Mouse (Mus musculus) MEL (cell line): Measurements from ENCODE around the gene Pmm2.

ENCODE experiments used
- BHLHE40 ChIP-seq: IDR thresholded peaks from 2 replicates; pipeline ENCODE4 v1.6.1; 2012; ENCODE audit warnings: low read depth, mild to moderate bottlenecking, inconsistent platforms, low read length, improper control_type of control experiment, borderline replicate concordance
- CTCF ChIP-seq, 3 experiments: IDR thresholded peaks in 2 of 3; conservative IDR thresholded peaks in 1 of 3; 2 replicates each; pipeline ENCODE4 v1.5.1; 2011 to 2012; ENCODE audit warnings: low read length in 3 of 3, low read depth in 2 of 3, mild to moderate bottlenecking in 2 of 3, improper control_type of control experiment in 1 of 3, inconsistent platforms in 1 of 3, mixed read lengths in 1 of 3, moderate library complexity in 1 of 3; ENCODE audit not compliant: control insufficient read depth in 1 of 3, insufficient read depth in 1 of 3, poor library complexity in 1 of 3, severe bottlenecking in 1 of 3
- NRF1 ChIP-seq: IDR thresholded peaks from 2 replicates; pipeline ENCODE4 v1.6.1; 2014; ENCODE audit warnings: low read depth, mild to moderate bottlenecking, inconsistent platforms, low read length, improper control_type of control experiment, moderate library complexity; ENCODE audit not compliant: poor library complexity, insufficient read depth, severe bottlenecking
- POLR2A ChIP-seq, 2 experiments: IDR thresholded peaks; 2 replicates each; pipeline ENCODE4 v1.6.1; 2011 to 2012; ENCODE audit warnings: low read length in 2 of 2, mild to moderate bottlenecking in 2 of 2, control low read depth in 1 of 2, improper control_type of control experiment in 1 of 2, low read depth in 1 of 2, moderate library complexity in 1 of 2; ENCODE audit not compliant: control insufficient read depth in 1 of 2, insufficient read depth in 1 of 2, poor library complexity in 1 of 2
- TAL1 ChIP-seq: IDR thresholded peaks from 2 replicates; pipeline ENCODE4 v1.6.1; 2012; ENCODE audit warnings: mild to moderate bottlenecking, inconsistent platforms, low read length, moderate library complexity, mixed read lengths
- USF1 ChIP-seq: IDR thresholded peaks from 2 replicates; pipeline ENCODE4 v1.6.1; 2014; ENCODE audit warnings: low read depth, mild to moderate bottlenecking, inconsistent platforms, low read length, improper control_type of control experiment, moderate library complexity
- USF2 ChIP-seq, 2 experiments: IDR thresholded peaks; 2 replicates each; pipeline ENCODE4 v1.6.1; 2011 to 2012; ENCODE audit warnings: improper control_type of control experiment in 2 of 2, low read length in 2 of 2, borderline replicate concordance in 1 of 2, inconsistent platforms in 1 of 2, low read depth in 1 of 2, mild to moderate bottlenecking in 1 of 2; ENCODE audit not compliant: insufficient read depth in 1 of 2

DNA sequence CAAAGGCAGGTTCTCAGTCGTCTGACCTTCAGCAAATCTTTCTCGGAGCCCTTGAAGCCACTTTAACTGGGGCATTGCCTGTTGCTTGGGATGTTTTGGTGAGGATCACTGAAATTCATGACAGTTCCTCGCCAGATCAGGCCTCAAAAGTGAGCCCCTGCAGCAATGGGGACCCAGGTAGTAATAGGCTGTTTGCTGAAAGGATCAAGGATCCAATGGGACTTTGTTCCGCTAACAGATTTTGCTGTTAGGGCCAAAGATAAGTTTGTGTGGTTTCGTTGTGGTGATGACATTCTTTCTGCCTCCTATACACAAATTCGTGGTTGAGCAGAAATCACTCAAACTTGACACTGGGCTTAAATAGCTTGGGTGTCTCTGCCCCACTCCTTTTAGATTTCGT lies 657 bp downstream of the Pmm2 start:
- TF ChIP-seq USF1 (no peak), POLR2A (IDR thresholded peaks at IDR 0.05; ENCODE audit: control insufficient read depth in 1 of 2, insufficient read depth in 1 of 2, low read depth in 1 of 2, low read length in 2 of 2, poor library complexity in 1 of 2) (no peak), TAL1 (no peak), BHLHE40 (no peak), CTCF (IDR thresholded peaks at IDR 0.05 in 2 of 3, conservative IDR thresholded peaks at IDR 0.05 in 1 of 3; ENCODE audit: control insufficient read depth in 1 of 3, insufficient read depth in 1 of 3, low read depth in 2 of 3, low read length in 3 of 3, poor library complexity in 1 of 3, severe bottlenecking in 1 of 3) (no peak), NRF1 (no peak), USF2 (IDR thresholded peaks at IDR 0.05; ENCODE audit: borderline replicate concordance in 1 of 2, insufficient read depth in 1 of 2, low read depth in 1 of 2, low read length in 2 of 2) (no peak)
